Mouse (Mus musculus): ENCODE results near the gene Pebp1. TPM values are rescaled to one million over a fixed set of nuclear protein-coding genes. Genes with fewer than 3 reads are reported as not detected.

Gene Pebp1
- total RNA-seq, 2 experiments from 2014 or later, result 801 to 831 TPM

GRCm38 (mm10) chr5:117250796-117251195, 36.6 kb downstream of the Pebp1 start:
- DNase-seq (ENCODE audit: low spot score in 2 of 2), result peak; percentile 53 to 58
- intact Hi-C loops (cut with DNase I), result no loop called here

- no peak for DNase-seq (ENCODE audit: low spot score in 2 of 2)
- intact Hi-C loops (cut with DNase I), result no loop called here
Measured at GRCm38 (mm10) chr5:117248351-117248750, 39.1 kb downstream of the Pebp1 start.

GRCm38 (mm10) chr5:117245170-117245569, 42.3 kb downstream of the Pebp1 start:
- intact Hi-C loops (cut with DNase I), result no loop called here
- no peak for DNase-seq (ENCODE audit: low spot score in 2 of 2)

- intact Hi-C loops (cut with DNase I), result no loop called here
- peak; percentile 31 to 45 for DNase-seq (ENCODE audit: low spot score in 2 of 2)
Measured at GRCm38 (mm10) chr5:117242671-117243478, 44.5 kb downstream of the Pebp1 start.

- intact Hi-C loops (cut with DNase I), result loop anchor here (2.0 kb wide), 1 partner anchor 125 kb away; the partner anchor contains the start of gene Suds3
- DNase-seq (ENCODE audit: low spot score in 2 of 2), result peak; percentile 67 to 80
Measured at GRCm38 (mm10) chr5:117241935-117242531, 45.4 kb downstream of the Pebp1 start.

- DNase-seq (ENCODE audit: low spot score in 2 of 2), result peak; percentile 45 to 61
- intact Hi-C loops (cut with DNase I), result loop anchor here (2.0 kb wide), 1 partner anchor 124 kb away; the partner anchor contains the start of gene Suds3
Measured at GRCm38 (mm10) chr5:117240761-117241322, 46.6 kb downstream of the Pebp1 start.

- intact Hi-C loops (cut with DNase I), result loop anchor here (2.0 kb wide), 1 partner anchor 124 kb away; the partner anchor contains the start of gene Suds3
- peak; percentile 45 to 56 for DNase-seq (ENCODE audit: low spot score in 2 of 2)
Measured at GRCm38 (mm10) chr5:117240321-117240731, 47.1 kb downstream of the Pebp1 start.

GRCm38 (mm10) chr5:117239106-117239505, 48.3 kb downstream of the Pebp1 start:
- intact Hi-C loops (cut with DNase I), result no loop called here
- DNase-seq (ENCODE audit: low spot score in 2 of 2), result peak in 1 of 2 experiments; percentile 31

GRCm38 (mm10) chr5:117236540-117236939, 50.9 kb downstream of the Pebp1 start:
- DNase-seq (ENCODE audit: low spot score in 2 of 2), result no peak
- intact Hi-C loops (cut with DNase I), result no loop called here

Other genes starting within 250 kb of the Pebp1 start
- 10 to 100 TPM; 93.4 to 97.2 TPM for gene Suds3, start 171.5 kb downstream of the Pebp1 start, total RNA-seq (2021)
- 10 to 100 TPM; 62.8 to 66.1 TPM for gene Taok3, start 167.5 kb downstream of the Pebp1 start, total RNA-seq (2021)
- 1 to 10 TPM; 2.9 to 3.0 TPM for gene Vsig10, start 31.5 kb upstream of the Pebp1 start, total RNA-seq (2021)
- gene Wsb2, start 69.7 kb upstream of the Pebp1 start, total RNA-seq (2021), result 100 to 1,000 TPM; 387 to 415 TPM
- 10 to 100 TPM; 20.2 to 25.5 TPM for gene Rfc5, start 101.4 kb upstream of the Pebp1 start, total RNA-seq (2021)
- gene Ksr2, start 126.4 kb upstream of the Pebp1 start, total RNA-seq (2021), result 10 to 100 TPM; 36.5 to 39.7 TPM

Data from left cerebral cortex, postnatal 14 days (tissue).